Mouse (Mus musculus) adipocyte (in vitro differentiated cells): Measurements from ENCODE around the gene 5031439G07Rik.
"Not testable (repeated sequence)": the region's sequence is repeated elsewhere in the genome, so short reads cannot be mapped to it uniquely, and the experiment has no call there.

ENCODE experiments used
- DNase-seq: peaks from one replicate; pipeline ENCODE4 v3.0.0-alpha.2; 2016; ENCODE audit warnings: low spot score

The 5031439G07Rik gene

DNA sequence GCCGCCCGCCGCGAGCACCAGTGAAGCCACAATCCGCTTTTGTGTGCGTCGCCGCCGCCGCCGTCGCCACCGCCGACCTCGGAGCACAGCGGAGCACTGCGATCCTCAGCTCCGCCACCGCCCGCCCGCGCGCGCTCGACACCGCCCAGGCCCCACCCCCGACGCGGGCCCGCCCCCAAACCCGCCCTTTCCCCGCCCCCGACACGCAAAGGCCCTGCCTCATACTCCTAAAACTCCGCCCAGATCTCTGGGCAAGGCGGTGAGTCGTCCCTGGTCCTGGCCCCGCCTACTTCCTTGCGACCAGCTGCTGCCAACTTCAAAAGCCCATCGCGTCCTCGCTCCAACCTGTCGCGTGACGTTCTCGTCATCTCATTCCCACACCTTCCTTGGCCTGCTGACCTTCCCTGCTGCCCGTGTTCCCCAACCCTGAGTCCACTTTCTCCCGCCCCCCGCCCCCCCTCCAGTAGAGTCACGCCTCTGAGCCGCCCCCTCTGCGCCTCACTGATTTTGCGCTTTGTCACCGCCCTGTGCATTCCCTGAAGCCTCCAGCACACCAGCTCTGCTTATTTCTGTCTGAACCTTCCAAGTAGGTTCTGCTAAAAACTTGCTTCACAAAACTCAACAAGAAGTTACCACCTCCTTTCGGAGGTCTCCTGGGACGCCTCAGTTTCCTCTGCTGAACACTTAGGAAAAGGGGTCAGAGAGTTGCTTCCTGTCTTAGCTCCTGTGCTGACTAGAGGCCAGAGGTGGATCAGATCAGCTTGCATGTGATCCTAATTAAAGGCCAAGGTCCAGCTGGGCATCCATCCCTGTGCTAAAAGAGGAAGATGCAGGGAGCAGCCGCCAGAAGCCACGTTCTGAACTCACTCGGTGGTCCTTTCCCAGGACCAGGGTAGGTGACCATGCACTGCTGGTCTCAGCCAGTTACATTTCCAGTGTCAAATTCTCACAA lies at the start of gene 5031439G07Rik:
Gene 5031439G07Rik, minus strand, starts transcription at position 678 of the 952 bp plus-strand sequence.
- DNase-seq: peak; percentile 94

DNA sequence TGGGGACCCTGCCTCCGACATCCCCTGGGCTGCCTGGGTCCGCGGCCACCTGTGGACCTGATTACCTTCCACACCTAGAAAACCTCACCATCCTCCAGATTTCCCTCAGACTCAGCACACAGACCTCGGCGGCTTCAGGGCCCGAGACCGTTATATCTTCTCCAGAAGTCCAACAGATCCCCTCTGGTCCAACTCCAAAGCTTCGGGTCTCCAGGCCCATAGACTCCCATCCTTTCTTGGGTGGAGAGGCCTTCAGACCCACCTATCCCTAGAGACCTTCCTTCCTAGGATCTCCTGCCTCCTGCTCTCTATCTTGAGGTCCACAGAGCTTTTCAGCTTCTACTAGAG lies 49.0 kb upstream of the 5031439G07Rik start:
- peak; percentile 12 for DNase-seq

DNA sequence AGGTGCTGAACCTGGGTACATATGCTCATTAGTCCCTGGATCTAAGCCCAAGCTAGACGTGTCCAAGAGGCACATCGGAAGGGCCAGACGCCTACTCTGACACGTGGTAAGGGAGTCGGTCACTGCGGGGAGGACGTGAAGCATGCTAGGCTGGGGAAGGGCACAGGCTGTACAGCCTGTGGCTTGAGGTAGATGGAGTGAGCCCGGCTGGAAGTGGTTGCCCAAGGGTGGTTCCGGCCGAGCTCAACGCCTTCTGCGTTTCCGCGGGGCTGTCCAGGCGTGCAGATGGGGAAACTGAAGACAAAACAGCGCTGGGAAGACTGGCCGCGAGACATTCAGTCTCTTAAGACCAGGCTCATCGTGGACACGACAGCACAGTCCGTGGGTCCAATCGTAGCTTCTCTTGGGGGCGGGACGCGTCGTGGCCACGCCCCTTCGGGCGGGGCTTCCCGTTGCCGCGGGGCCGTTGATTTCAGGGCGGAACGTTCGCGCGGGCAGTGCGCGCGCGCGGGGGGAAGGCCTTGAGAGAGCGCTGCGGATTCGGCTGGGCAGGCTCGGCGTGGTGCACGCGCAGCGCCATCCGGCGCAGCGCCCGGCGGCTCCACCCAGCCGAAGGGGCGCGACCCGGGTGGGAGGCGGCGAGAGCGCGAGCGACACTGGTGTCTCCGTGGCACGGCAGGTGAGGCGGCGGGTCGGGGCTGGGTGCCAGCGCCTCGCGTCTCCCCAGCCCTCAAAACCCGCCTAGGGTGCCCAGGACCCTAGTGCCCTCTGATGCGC lies 48.4 kb upstream of the 5031439G07Rik start:
- peak; percentile 94 for DNase-seq

DNA sequence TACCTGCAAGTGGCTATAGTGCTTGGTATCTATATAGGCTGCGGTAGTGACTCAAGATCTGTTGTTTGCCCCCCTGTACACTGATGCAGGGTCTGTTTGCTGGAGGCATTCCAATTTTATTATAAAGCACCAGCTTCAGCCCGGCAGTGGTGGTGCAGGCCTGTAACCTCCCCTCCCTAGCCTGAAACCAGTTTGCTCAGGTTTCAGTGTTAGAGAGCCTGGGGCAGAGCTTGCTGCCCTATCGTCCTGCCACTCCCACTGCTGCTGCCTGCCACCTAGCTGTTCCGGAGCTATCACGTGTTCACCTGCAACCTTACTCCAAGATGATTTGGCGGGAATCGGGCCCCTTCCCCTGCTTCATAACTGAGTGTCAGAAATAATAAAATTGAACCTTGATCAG lies 45.6 kb upstream of the 5031439G07Rik start:
- not testable (repeated sequence) for DNase-seq

DNA sequence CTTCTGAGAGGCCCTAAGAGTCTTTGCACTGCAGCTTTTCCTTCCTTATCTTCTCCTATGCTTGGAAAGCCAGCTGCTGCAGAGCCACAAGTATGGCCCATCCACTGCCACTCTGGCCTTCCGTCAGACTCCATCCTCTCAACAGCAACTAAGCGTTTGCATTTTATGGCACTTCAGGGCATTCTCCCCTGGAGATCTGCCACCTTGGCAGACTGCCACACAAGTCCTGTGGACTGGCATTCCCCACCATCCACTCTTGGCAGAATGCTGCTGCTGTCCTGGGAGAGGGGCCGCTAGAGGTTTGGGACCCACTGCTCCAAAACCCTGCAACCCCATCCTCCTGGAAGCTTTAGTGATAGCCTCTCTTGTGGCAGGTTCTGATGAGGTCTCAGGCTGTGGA lies 43.5 kb upstream of the 5031439G07Rik start:
- DNase-seq: no peak

DNA sequence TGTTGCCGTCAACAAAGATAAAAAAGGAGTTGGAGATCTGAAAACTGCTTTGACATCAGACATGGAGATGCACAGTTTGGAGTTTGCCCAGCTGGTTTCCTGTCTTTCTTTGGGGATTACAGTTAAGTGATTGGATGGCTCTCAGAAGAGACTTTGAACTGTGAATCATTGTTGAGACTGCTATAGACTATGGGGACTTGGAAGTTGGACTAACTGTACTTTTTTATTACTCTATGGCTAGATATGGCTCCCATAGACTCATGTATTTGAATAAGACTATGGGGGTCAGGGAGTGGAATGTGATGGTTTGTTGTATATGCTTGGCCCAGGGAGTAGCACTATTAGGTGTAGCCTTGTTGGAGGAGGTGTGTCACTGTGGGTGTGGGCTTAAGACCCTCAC lies 42.3 kb upstream of the 5031439G07Rik start:
- DNase-seq: not testable (repeated sequence)

DNA sequence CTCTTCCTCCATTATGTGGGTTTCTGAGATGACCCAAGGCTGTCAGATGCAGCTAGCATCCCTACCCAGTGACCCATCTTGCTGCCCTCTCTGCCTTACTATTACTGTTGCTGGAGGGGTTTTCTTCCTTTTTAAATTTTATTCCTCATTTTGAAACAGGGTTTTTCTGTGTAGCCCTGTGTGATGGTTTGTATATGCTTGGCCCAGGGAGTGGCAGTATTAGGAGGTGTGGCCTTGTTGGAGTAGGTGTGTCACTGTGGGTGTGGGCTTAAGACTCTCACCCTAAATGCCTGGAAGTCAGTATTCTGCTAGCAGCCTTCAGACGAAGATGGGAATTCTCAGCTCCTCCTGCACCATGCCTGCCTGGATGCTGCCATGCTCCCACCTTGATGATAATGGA lies 40.3 kb upstream of the 5031439G07Rik start, which contains the start of gene Fam118a:
Gene Fam118a, plus strand, starts transcription at position 301 of the 400 bp plus-strand sequence.
- DNase-seq: not testable (repeated sequence)

DNA sequence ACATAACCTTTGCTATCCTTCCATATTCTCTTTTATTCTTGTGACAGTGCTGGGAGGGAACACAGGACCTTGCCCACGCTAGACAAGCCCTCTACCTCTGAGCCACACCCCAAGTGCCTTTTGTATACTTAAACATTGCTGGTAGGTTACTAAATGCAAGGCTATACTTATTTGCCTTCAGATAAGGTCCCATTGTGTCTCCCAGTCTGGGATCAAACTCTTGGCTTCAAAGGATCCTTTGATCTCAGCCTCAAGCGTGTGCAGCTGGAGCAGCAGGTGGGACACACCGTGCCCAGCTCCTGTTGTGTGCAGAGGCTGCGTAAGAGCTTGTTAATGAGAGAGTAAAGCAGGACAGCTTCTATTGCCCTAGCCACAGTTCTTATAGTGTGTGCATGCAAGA lies 39.4 kb upstream of the 5031439G07Rik start:
- no peak for DNase-seq

DNA sequence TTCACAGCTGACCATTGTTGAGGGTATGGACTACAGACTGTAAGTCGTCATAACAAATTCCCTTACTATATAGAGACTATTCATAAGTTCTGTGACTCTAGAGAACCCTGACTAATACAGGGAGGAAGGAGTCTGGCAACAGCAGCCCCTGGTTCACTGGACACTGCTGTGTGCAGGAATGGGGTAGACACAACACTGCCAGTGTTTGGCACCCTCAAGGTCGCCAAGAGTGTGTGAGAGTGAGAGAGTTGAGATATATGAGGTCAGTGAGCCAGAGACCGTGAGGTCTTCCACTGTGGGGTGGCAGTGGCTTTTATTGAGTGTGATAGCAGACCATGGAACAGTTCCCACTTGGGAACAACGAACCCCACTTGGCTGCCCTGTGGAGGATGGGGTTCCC lies 37.8 kb upstream of the 5031439G07Rik start:
- no peak for DNase-seq

DNA sequence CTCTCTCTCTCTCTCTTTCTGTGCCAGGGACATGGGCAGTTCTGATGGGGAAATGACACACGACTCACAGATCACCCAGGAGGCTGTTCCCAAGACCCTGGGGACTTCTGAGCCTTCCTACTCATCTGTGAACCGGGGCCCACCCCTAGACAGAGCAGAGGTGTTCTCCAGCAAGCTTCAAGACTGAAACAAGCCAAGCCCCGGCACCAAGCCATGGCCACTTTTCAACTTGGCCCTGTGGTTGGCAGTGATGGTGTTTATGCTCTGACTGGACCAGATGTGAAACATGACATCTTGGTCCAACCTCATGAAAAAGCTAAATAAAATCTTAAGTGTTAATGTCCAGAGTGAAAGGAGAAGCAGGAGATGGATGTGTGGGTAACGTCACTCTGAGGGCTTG lies 33.9 kb upstream of the 5031439G07Rik start:
- no peak for DNase-seq

DNA sequence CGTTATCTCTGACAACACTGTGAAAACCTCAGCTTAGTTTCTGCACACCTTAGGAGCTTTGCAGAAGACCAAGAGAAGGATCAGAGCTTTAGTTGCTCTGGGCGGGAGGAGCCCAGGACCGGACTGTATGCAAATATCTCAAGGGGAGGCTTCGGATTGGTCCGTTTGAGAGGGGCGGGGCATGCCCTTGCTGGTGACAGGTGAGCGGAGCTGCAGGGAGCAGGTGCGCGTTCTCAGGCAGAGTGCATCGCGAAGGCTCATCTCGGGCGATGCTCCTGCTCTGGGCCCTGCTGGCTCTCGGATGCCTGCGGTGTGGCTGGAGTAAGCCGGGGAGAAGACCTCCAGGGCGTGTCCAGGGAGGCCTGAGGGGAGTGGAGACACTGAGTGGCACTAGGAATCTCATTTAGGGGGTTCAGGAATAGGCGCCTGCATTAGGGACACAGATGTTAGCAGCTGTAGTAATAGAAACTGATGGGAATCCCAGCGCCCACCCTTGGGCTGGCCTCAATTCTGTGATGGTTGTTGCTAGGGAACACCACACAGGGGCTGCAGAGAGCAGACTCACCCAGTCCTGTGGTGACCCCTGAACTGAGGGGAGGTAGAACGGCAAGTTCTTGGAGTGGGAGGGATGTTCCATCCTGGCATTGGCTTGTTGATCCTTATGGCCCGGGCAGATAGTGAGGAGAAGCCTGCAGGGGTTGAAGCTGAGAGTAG lies 28.8 kb upstream of the 5031439G07Rik start, which contains the start of gene Upk3a:
Gene Upk3a, plus strand, starts transcription at position 191 of the 714 bp plus-strand sequence.
- no peak for DNase-seq

DNA sequence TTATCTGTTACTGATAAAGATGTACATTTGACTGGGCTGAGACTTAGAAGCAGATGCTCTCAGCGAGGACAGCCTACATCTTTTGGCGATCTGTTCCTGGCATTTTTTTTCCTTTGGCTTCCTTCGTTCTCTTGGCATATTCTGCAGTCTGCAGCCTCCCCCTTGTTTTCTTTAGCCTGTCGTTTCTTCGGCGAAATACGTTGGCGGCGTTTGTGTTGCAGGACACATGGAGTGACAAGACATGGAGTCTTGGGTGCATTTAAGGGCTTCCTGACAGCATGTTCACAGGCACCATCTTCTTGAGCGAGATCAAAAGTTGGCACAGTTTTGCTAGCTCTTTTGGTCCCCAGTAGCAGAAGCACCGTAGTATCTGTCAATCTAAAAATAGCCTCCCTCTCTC lies 27.4 kb upstream of the 5031439G07Rik start:
- DNase-seq: no peak

DNA sequence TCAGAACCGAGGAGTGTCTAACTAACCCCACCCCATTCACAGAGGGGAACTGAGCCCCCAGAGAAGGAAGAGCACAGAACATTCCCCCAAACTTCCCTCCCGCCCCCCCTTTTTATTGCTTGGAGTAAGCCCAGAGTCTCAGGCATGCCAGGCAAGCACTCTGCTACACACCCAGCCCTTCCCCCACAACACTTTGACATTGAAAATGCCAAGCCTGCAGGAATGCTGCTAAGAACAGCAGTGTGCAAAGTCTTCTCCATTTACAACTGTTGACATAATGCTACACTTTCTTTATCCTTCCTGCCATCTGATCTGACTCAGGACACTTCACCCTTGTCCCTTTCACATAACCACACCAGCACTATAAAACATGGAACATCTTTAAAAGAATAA lies 24.3 kb upstream of the 5031439G07Rik start:
- DNase-seq: no peak

DNA sequence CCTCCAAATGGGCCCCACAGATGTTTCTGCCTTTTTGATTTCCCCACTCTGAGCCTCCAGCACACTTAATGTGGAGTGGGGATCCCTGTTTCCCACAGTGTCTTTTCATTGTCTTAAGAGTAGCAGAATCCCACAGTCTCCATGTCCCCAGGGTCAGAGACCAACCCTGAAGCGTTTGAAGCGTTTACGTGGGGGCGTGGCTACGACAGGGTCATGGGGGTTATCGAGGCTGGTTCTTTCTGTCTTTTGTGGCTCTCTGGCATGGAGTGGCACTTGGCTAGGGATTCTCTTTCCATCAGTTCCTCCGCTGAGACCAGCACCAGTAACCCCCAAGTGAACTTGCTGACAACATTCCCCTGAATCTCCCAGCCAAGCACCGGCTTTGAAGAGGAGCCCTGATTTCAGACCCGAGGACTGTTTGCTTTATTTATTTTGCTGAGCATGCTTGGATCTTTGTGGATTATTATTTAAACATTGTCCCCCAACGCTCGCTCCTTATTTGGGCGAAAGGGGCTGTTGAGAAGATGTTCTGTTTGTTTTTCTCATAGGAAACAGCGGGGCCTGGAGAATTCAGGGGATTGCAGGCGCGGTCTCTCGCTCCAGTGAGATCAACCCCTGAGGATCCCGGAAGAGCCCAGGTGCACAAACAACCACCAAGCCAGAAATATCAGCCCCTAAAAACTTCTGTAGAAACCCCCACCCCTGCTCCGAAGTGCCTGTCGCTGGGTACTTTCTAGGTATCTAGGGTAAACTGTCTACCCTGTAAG lies 23.7 kb upstream of the 5031439G07Rik start:
- DNase-seq: no peak

DNA sequence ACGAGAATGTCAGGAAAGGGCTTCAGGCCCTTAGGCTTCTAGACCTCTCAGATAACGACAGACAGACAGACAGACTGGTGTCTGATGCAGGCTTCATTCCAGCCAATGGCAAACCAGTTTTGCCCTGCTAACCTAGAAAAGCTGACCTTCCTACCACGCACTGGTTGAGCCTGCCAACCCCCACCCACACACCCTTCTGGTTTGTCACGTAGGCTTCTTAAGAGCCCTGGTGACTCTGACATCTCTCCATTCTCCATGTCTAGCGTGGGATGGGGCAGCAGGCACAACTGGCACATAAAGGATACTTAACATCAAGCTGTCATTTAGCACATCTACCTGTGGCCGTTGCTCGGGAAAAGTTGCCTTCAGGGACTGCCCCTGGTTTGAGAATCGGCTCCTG lies 21.3 kb upstream of the 5031439G07Rik start:
- no peak for DNase-seq

DNA sequence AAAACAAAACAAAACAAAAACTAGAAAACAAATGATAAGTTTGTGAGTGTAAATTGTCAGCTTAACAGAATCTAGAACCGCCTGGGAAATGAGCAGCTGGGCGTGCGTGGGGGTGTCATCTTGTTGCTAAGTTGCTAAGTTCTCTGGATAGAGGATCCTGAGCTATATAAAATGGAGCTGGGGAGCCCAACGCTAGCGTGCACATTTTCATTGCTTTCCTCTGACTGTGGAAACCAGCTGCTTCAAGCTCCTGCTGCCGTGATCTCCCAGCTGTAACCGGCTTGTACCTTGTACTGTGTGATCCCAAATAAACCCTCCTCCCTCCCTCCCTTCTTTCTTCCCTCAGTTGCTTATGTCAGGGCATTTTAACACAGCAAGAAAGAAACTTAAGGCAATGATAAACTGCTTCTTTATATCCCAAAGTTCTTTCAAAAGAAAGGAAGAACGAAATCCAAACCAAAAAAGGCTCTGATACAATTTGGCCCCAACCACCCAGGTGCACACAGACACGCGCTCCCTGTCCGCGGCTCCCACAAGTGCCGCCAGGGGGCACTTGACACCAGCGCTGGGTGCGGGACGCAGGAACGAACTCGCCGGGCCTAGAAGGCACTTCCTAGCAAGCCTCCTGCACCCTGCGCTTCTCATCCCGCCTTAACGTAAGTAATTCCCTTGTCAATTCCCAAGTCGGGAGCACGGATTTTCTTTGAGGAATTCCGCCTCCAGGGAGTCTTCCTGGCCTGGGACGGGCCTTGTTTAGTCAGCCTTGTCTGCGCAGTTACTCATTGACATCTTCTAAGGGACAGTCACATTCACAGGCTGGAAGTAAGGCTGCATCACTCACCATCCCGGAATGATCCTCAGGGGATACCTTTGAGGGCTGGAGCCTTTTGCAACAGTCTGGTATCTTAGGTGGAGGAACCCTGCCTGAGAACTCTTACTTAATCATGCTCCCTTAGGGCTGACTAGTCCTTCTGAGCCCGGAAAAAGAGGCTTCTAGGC lies 12.9 kb upstream of the 5031439G07Rik start:
- DNase-seq: peak; percentile 47

DNA sequence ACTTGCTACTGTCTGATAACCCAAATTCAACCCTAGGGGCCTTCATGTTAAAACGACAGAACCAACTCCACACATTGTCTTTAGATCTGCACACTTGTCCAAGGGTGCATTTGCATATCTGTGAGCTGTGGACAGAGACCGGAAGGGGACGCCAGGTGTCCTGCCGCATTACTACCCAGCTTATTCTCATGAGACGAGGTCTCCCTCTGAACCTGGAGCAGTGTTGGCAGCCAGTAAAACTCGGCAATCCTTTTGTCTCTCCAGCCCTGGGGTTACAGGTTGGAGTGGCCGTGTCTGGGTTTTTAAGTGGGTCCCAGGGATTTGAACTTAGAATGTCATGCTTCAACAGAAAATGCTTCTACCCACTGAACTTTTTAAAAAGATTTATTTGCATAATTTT lies 11.6 kb upstream of the 5031439G07Rik start:
- no peak for DNase-seq

DNA sequence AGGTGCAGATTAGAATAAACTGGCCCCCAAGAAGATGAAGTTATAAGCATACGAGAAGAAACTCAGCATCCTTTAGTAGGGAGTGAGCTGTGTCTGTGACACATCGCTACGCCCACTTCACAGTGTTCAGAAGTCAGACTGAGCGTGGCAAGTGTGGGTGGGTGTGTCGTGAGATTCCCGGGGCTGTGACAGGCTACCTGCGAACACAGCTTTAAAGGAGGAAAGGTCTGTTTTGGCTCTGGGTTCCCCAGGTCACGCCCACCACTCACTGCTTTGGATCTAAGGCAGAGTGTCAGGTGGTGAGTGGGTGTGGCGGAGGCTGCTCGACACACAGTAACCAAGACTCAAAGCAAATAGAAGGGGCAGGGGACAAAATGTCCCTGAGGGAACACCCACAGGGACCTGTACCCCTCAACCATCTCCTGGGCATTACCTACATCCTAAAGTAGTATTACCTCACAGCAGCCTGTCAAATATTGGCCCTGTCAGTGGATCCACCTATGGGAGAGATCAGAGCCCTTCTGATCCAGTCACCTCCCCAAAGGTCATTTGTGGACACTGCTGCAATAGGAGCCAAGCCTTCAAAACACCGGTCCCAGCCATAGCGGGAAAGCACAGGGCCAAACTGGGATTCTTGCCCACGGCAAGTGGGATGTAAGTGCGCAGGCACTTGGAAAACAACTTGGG lies 9.6 kb upstream of the 5031439G07Rik start:
- no peak for DNase-seq

DNA sequence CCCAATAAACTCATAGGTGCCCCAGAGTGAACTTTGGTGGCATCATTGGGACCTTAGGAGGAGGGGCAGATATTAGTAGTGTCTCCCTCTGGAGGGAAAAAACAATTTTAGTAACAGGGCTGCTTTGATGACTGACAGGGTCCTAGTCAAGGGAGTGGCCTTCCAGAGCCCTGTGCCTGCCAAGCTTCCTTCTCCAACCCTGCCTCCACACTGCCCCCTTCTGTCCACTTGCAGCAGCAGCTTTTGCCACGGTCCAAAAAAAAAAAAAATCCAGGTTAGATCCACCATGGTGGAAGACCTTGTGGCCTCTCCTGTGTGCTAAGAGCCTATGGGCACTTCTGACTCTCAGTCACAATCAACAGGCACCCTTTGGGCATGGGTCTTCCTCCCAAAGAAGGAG lies 7.6 kb upstream of the 5031439G07Rik start:
- peak; percentile 80 for DNase-seq

DNA sequence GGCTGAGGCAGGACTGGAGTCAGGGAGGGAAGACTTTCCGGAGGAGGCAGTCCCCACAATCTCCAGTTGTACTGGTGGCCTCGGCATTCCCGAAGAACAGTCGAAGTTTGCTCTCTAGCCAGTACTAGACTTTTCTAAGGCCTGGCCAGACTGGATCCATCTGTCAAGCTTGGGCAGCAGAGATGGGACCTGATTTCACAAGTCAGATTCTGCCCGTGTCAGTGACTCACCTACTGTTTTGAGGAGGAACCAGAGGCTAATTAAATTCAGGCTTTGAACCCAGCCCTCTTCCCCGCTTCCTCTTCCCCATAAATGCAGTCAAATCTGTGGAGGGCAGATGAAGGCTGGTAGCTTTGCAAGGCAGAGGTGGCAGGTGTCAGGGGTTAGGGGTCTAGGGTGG lies 6.7 kb upstream of the 5031439G07Rik start:
- no peak for DNase-seq
